Mouse (Mus musculus): ENCODE results near the gene Col4a1. TPM values are rescaled to one million over a fixed set of nuclear protein-coding genes. Genes with fewer than 3 reads are reported as not detected.

Col4a1 gene
- polyA plus RNA-seq, 1 experiment from 2014 or later = 14.3 TPM

GRCm38 (mm10) chr8:11225577-11226434, 86.8 kb downstream of the Col4a1 start:
- WGBS (ENCODE audit: insufficient replicate concordance) = 71% methylated on average over 13 of the region's 13 CpGs
- no peak for ATAC-seq (ENCODE audit: low read depth)

GRCm38 (mm10) chr8:11224178-11224577, 88.4 kb downstream of the Col4a1 start:
- H3K27ac ChIP-seq = no peak overlapping the region
- WGBS (ENCODE audit: insufficient replicate concordance) = 64% methylated on average over 7 of the region's 7 CpGs
- no peak overlapping the region for H3K4me2 ChIP-seq
- H3K4me1 ChIP-seq (replicated peaks) = no peaks in the 10 kb centered on the region
- H3K27me3 ChIP-seq = no peaks in the 10 kb centered on the region
- no peak overlapping the region for H3K4me3 ChIP-seq (replicated peaks)
- H3K36me3 ChIP-seq = peaks cover 5% of the 10 kb centered on the region; the same call in 1 of the 2 replicates
- ATAC-seq (ENCODE audit: low read depth) = no peak
- H3K9ac ChIP-seq = no peak overlapping the region
- no peak for DNase-seq
- no peaks in the 10 kb centered on the region for H3K9me3 ChIP-seq (replicated peaks)

More at GRCm38 (mm10) chr8:11225577-11226434, 86.8 kb downstream of the Col4a1 start:
- no peaks in the 10 kb centered on the region for H3K9me3 ChIP-seq (replicated peaks)
- no peaks in the 10 kb centered on the region for H3K4me1 ChIP-seq (replicated peaks)
- DNase-seq = no peak
- H3K4me2 ChIP-seq = no peak overlapping the region
- H3K27ac ChIP-seq = no peak overlapping the region
- no peak overlapping the region for H3K9ac ChIP-seq
- peaks cover 4% of the 10 kb centered on the region; the same call in 1 of the 2 replicates for H3K36me3 ChIP-seq
- no peaks in the 10 kb centered on the region for H3K27me3 ChIP-seq
- no peak overlapping the region for H3K4me3 ChIP-seq (replicated peaks)

- Histone ChIP-seq H3K27ac (no peak overlapping the region), H3K9me3 (replicated peaks) (no peaks in the 10 kb centered on the region), H3K27me3 (no peaks in the 10 kb centered on the region), H3K4me2 (no peak overlapping the region), H3K4me3 (replicated peaks) (no peak overlapping the region), H3K4me1 (replicated peaks) (no peaks in the 10 kb centered on the region), H3K9ac (no peak overlapping the region), H3K36me3 (peaks cover 5% of the 10 kb centered on the region; the same call in 1 of the 2 replicates)
- 76% methylated on average over 5 of the region's 5 CpGs for WGBS (ENCODE audit: insufficient replicate concordance)
- no peak for ATAC-seq (ENCODE audit: low read depth)
- no peak for DNase-seq
These were observed 91.3 kb downstream of the Col4a1 start for GRCm38 (mm10) chr8:11221353-11221752.

- no peaks in the 10 kb centered on the region for H3K9me3 ChIP-seq (replicated peaks)
- no peak for ATAC-seq (ENCODE audit: low read depth)
- WGBS (ENCODE audit: insufficient replicate concordance) = 46% methylated on average over 6 of the region's 6 CpGs
- no peaks in the 10 kb centered on the region for H3K27me3 ChIP-seq
- no peak overlapping the region for H3K4me2 ChIP-seq
- no peak overlapping the region for H3K27ac ChIP-seq
- DNase-seq = no peak
- peaks cover 5% of the 10 kb centered on the region; the same call in 1 of the 2 replicates for H3K36me3 ChIP-seq
- H3K4me1 ChIP-seq (replicated peaks) = no peaks in the 10 kb centered on the region
- H3K4me3 ChIP-seq (replicated peaks) = no peak overlapping the region
- no peak overlapping the region for H3K9ac ChIP-seq
These were observed 93.3 kb downstream of the Col4a1 start for GRCm38 (mm10) chr8:11219282-11219681.

- Histone ChIP-seq H3K27me3 (no peaks in the 10 kb centered on the region), H3K9ac (no peak overlapping the region), H3K9me3 (replicated peaks) (no peaks in the 10 kb centered on the region), H3K27ac (no peak overlapping the region), H3K4me2 (no peak overlapping the region), H3K36me3 (peaks cover 5% of the 10 kb centered on the region; the same call in 1 of the 2 replicates), H3K4me1 (replicated peaks) (no peaks in the 10 kb centered on the region), H3K4me3 (replicated peaks) (no peak overlapping the region)
- 26% methylated on average over 1 of the region's 1 CpGs for WGBS (ENCODE audit: insufficient replicate concordance)
- no peak for ATAC-seq (ENCODE audit: low read depth)
- DNase-seq = peak; percentile 21
These were observed 97.4 kb downstream of the Col4a1 start for GRCm38 (mm10) chr8:11215231-11215630.

GRCm38 (mm10) chr8:11206509-11206908, 106.1 kb downstream of the Col4a1 start:
- Histone ChIP-seq H3K9me3 (replicated peaks) (no peaks in the 10 kb centered on the region), H3K4me2 (no peak overlapping the region), H3K9ac (no peak overlapping the region), H3K27ac (no peak overlapping the region), H3K4me3 (replicated peaks) (no peak overlapping the region), H3K36me3 (no peaks in the 10 kb centered on the region), H3K4me1 (replicated peaks) (no peaks in the 10 kb centered on the region), H3K27me3 (no peaks in the 10 kb centered on the region)
- WGBS (ENCODE audit: insufficient replicate concordance) = 31% methylated on average over 8 of the region's 8 CpGs
- no peak for DNase-seq
- no peak for ATAC-seq (ENCODE audit: low read depth)

GRCm38 (mm10) chr8:11205532-11205931, 107.1 kb downstream of the Col4a1 start:
- ATAC-seq (ENCODE audit: low read depth) = no peak
- no peak for DNase-seq
- no peak overlapping the region for H3K4me3 ChIP-seq (replicated peaks)
- no peaks in the 10 kb centered on the region for H3K4me1 ChIP-seq (replicated peaks)
- H3K4me2 ChIP-seq = no peak overlapping the region
- WGBS (ENCODE audit: insufficient replicate concordance) = 43% methylated on average over 9 of the region's 9 CpGs
- H3K9ac ChIP-seq = no peak overlapping the region
- no peaks in the 10 kb centered on the region for H3K36me3 ChIP-seq
- no peak overlapping the region for H3K27ac ChIP-seq
- H3K9me3 ChIP-seq (replicated peaks) = no peaks in the 10 kb centered on the region
- H3K27me3 ChIP-seq = no peaks in the 10 kb centered on the region

GRCm38 (mm10) chr8:11203260-11204110, 109.1 kb downstream of the Col4a1 start:
- Histone ChIP-seq H3K9ac (no peak overlapping the region), H3K27ac (no peak overlapping the region), H3K4me2 (no peak overlapping the region), H3K27me3 (no peaks in the 10 kb centered on the region), H3K9me3 (replicated peaks) (no peaks in the 10 kb centered on the region), H3K4me3 (replicated peaks) (no peak overlapping the region), H3K36me3 (no peaks in the 10 kb centered on the region), H3K4me1 (replicated peaks) (no peaks in the 10 kb centered on the region)
- 47% methylated on average over 12 of the region's 12 CpGs for WGBS (ENCODE audit: insufficient replicate concordance)
- ATAC-seq (ENCODE audit: low read depth) (no peak), DNase-seq (no peak)

GRCm38 (mm10) chr8:11198650-11199049, 114.0 kb downstream of the Col4a1 start:
- Histone ChIP-seq H3K27me3 (no peaks in the 10 kb centered on the region), H3K4me1 (replicated peaks) (no peaks in the 10 kb centered on the region), H3K4me3 (replicated peaks) (no peak overlapping the region), H3K27ac (no peak overlapping the region), H3K36me3 (no peaks in the 10 kb centered on the region), H3K9ac (no peak overlapping the region), H3K4me2 (no peak overlapping the region), H3K9me3 (replicated peaks) (no peaks in the 10 kb centered on the region)
- 32% methylated on average over 7 of the region's 7 CpGs for WGBS (ENCODE audit: insufficient replicate concordance)
- ATAC-seq (ENCODE audit: low read depth) (no peak), DNase-seq (no peak)

GRCm38 (mm10) chr8:11197988-11198387, 114.6 kb downstream of the Col4a1 start:
- Histone ChIP-seq H3K9ac (no peak overlapping the region), H3K4me1 (replicated peaks) (no peaks in the 10 kb centered on the region), H3K4me2 (no peak overlapping the region), H3K27ac (no peak overlapping the region), H3K27me3 (no peaks in the 10 kb centered on the region), H3K4me3 (replicated peaks) (no peak overlapping the region), H3K36me3 (no peaks in the 10 kb centered on the region), H3K9me3 (replicated peaks) (no peaks in the 10 kb centered on the region)
- DNase-seq (no peak), ATAC-seq (ENCODE audit: low read depth) (no peak)
- WGBS (ENCODE audit: insufficient replicate concordance) = 64% methylated on average over 3 of the region's 3 CpGs

GRCm38 (mm10) chr8:11197261-11197660, 115.4 kb downstream of the Col4a1 start:
- no peaks in the 10 kb centered on the region for H3K27me3 ChIP-seq

More at GRCm38 (mm10) chr8:11197261-11197660, 115.4 kb downstream of the Col4a1 start:
- Histone ChIP-seq H3K36me3 (no peaks in the 10 kb centered on the region), H3K4me2 (no peak overlapping the region), H3K4me1 (replicated peaks) (no peaks in the 10 kb centered on the region), H3K27ac (no peak overlapping the region), H3K9ac (no peak overlapping the region), H3K4me3 (replicated peaks) (no peak overlapping the region), H3K9me3 (replicated peaks) (no peaks in the 10 kb centered on the region)
- no peak for ATAC-seq (ENCODE audit: low read depth)
- DNase-seq = no peak
- WGBS (ENCODE audit: insufficient replicate concordance) = 68% methylated on average over 11 of the region's 11 CpGs
